Mouse (Mus musculus): Measurements from ENCODE around the gene Ssc5d.

DNA sequence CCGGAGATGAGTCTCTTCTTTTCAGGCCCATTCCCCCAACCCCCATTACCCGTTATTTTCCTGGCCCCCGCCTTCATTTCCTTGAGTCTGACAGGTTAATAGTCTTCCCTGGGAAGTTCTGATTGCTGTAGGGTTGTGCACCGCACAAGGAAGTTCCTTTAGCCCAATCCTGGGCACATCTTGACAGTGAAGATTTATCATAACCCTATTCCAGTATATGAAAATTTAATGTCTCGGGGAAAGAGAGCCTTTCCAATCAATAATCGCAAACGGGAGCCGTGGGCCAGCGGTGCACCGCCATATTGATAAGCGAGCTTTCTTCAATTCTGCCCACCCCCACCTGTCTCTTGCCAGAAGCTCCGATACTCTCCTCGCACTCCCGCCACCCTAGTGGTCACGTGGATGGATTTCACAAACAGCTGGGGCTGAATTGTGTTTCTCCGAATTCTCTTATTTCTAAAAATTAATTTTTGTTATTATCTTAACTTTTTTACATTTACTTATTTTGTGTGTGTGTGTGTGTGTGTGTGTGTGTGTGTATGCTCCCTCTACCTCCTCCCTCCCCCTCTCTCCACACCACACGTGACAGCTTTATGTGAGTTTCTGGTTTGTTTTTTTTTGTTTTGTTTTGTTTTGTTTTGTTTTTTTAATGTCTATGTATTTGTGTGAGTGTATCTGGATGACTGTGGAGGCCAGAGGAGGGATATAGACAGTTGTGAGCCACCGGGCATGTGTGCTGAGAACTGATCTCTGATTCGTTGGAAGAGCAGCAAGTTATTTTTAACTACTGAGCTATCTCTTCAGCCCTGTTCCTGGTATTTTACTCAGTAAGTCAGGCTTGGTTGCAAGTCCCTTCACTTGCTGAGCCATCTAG, 25.7 kb upstream of the Ssc5d start:
- TF ChIP-seq CTCF (IDR thresholded peaks at IDR 0.05) (no peak; the same call in 1 of the 2 replicates), EP300 (IDR thresholded peaks at IDR 0.05) (no peak)

Data from lung, postnatal 0 days (tissue).